Mouse (Mus musculus) liver, postnatal 0 days (tissue): ENCODE results near the gene Zfp952.

Experiments used
- CTCF ChIP-seq: sonication (generic); IDR thresholded peaks from 2 replicates; pipeline ENCODE4 v1.5.1; 2016; ENCODE audit warnings: antibody characterized with exemption, low read depth
- EP300 ChIP-seq: IDR thresholded peaks from 2 replicates; pipeline ENCODE4 v1.6.1; 2016; ENCODE audit warnings: antibody characterized with exemption, low read depth, mild to moderate bottlenecking

DNA sequence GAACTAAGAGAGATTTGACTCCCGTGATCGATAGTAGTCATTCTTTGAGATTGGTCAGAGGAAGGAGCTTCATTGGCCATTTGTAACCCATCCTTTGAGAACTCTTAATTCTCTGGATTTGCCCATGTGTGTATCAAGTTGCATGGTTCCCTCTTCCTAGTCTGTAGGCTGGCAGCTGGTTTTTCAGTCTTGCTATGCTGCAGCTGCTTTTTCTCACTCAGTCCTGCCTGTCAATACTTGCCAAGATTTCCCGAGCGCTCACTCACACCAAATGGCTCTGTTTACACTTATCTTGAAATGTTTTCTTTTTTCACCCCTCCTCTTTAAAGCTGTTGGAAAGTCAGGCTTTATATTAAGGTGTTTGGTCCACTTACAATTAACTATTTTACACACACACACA, 11.6 kb upstream of the Zfp952 start:
- TF ChIP-seq CTCF: no peak
- TF ChIP-seq EP300: no peak
